In the genomic region with DNA sequence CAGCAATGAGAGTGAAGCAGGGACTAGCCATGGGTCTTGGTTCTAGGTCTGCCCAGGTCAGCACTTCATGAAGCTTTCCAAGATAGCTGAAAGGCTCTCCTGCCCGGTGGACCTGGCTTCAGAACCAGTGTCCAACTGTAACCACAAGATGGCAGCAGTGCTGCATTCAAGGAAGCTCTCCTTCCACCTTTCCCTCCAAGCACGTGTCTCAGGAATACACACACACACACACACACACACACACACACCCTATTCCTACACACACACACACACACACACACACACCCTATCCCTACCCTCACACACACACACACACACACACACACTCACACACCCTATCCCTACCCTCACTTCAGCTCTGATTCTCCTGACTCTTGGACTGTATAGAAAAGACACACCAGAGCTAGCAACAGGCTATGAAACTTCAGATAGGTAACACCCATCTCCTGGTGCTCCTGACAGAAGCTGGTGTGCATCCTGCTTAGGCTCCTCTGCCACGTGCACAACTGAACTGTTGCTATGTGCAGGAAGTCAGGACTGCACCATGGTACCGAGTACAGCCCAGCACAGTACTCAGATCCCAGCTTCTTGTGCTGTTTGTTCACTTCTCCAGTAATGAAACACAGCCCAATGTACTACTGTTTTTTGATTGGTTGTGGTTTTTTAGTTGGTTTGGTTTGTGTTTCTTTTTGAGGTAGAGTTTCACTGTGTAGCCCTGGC, we compare ENCODE assay signal across 8 mouse cellular contexts. TPM values are rescaled to one million over a fixed set of nuclear protein-coding genes. Genes with fewer than 3 reads are reported as not detected.
A peak's percentile ranks its signal among the peaks of the same experiment; 100 is the strongest.
DNase-seq lines count a peak whose midpoint lies in the region; ATAC-seq and TF ChIP-seq lines count a peak whose summit lies in the region.

No protein-coding gene starts in this region.

- peak; percentile 68 to 70 for DNase-seq in B cell, adult 2 months
- peak; percentile 84 for DNase-seq in liver
- peak; percentile 76 to 86 for DNase-seq in spleen, postnatal 4 days (ENCODE audit: low spot score in 2 of 2)

- 27% methylated on average over 4 of the region's 4 CpGs for WGBS in heart, embryonic 12.5 days
- whole genome bisulfite sequencing in kidney, embryonic 16.5 days: 29% methylated on average over 4 of the region's 4 CpGs

- H3K27me3 ChIP-seq in heart, embryonic 12.5 days (replicated peaks): no peaks in the 10 kb centered on the region
- H3K27me3 ChIP-seq in kidney, embryonic 16.5 days (ENCODE audit: insufficient read depth, low read length): no peaks in the 10 kb centered on the region
- no peaks in the 10 kb centered on the region for H3K27me3 ChIP-seq in myocyte (ENCODE audit: control insufficient read depth, insufficient read depth, insufficient read length)

- no peaks in the 10 kb centered on the region for H3K79me2 ChIP-seq in myocyte (ENCODE audit: control insufficient read depth, insufficient read depth)

- H3K4me1 ChIP-seq in bone marrow macrophage, adult 2 months (ENCODE audit: control insufficient read depth, insufficient read depth, low read length): peaks cover 12% of the 10 kb centered on the region
- H3K4me1 ChIP-seq in embryonic fibroblast, embryonic 13.5 days (ENCODE audit: control insufficient read depth, insufficient read depth, low read length): no peaks in the 10 kb centered on the region
- H3K4me1 ChIP-seq in heart, embryonic 12.5 days (replicated peaks): no peaks in the 10 kb centered on the region
- no peaks in the 10 kb centered on the region for H3K4me1 ChIP-seq in kidney, embryonic 16.5 days (ENCODE audit: insufficient read depth, low read length)

- peak; percentile 74 for ATAC-seq in heart, embryonic 12.5 days (ENCODE audit: insufficient number of reproducible peaks, low FRiP score)
- ATAC-seq in kidney, embryonic 16.5 days (ENCODE audit: low FRiP score, low TSS enrichment): peak; percentile 79

- no peak overlapping the region for H3K4me2 ChIP-seq in heart, embryonic 12.5 days
- no peak overlapping the region for H3K4me2 ChIP-seq in kidney, embryonic 16.5 days (replicated peaks; ENCODE audit: low read depth, low read length)
- H3K4me2 ChIP-seq in myocyte (ENCODE audit: low read depth): no peak overlapping the region

- peak; percentile 77 for TF ChIP-seq CTCF in bone marrow macrophage, adult 2 months (IDR thresholded peaks at IDR 0.05; ENCODE audit: low read depth, low read length)
- peak; percentile 97 for TF ChIP-seq CTCF in embryonic fibroblast, embryonic 13.5 days (IDR thresholded peaks at IDR 0.05; ENCODE audit: borderline replicate concordance, insufficient read depth, low read length)

- H3K27ac ChIP-seq in bone marrow macrophage, adult 2 months (ENCODE audit: insufficient read depth, low read depth, low read length): no peak overlapping the region
- no peak overlapping the region for H3K27ac ChIP-seq in embryonic fibroblast, embryonic 13.5 days (ENCODE audit: insufficient read depth, low read length)
- H3K27ac ChIP-seq in heart, embryonic 12.5 days (ENCODE audit: poor library complexity, severe bottlenecking): no peak overlapping the region
- no peak overlapping the region for H3K27ac ChIP-seq in kidney, embryonic 16.5 days (ENCODE audit: low read length)

- no peak overlapping the region for H3K4me3 ChIP-seq in bone marrow macrophage, adult 2 months (ENCODE audit: insufficient read depth, low read length)
- no peak overlapping the region for H3K4me3 ChIP-seq in embryonic fibroblast, embryonic 13.5 days (ENCODE audit: insufficient read depth, low read length)
- no peak overlapping the region for H3K4me3 ChIP-seq in heart, embryonic 12.5 days
- no peak overlapping the region for H3K4me3 ChIP-seq in kidney, embryonic 16.5 days (ENCODE audit: low read length)
- no peak overlapping the region for H3K4me3 ChIP-seq in myocyte

- H3K9me3 ChIP-seq in heart, embryonic 12.5 days (replicated peaks): no peaks in the 10 kb centered on the region
- H3K9me3 ChIP-seq in kidney, embryonic 16.5 days (ENCODE audit: low read length): no peaks in the 10 kb centered on the region

- no peak overlapping the region for H3K9ac ChIP-seq in heart, embryonic 12.5 days
- no peak overlapping the region for H3K9ac ChIP-seq in kidney, embryonic 16.5 days (replicated peaks; ENCODE audit: low read length)

- H3K36me3 ChIP-seq in heart, embryonic 12.5 days: peaks cover 13% of the 10 kb centered on the region; the same call in 1 of the 2 replicates
- 0 out of 2 replicates have a peak, but pooled peaks cover 5% of the 10 kb centered on the region for H3K36me3 ChIP-seq in kidney, embryonic 16.5 days (ENCODE audit: insufficient read depth, low read length)
- H3K36me3 ChIP-seq in myocyte (ENCODE audit: control insufficient read depth, insufficient read depth): no peaks in the 10 kb centered on the region

- TF ChIP-seq POLR2A in bone marrow macrophage, adult 2 months (IDR thresholded peaks at IDR 0.05; ENCODE audit: borderline replicate concordance, low read depth, low read length): no peak
- TF ChIP-seq POLR2A in embryonic fibroblast, embryonic 13.5 days (IDR thresholded peaks at IDR 0.05; ENCODE audit: low read depth, low read length): no peak; the same call in 1 of the 2 replicates
- TF ChIP-seq POLR2A in myocyte (IDR thresholded peaks at IDR 0.05; ENCODE audit: insufficient read length, low read depth): no peak

- H3ac ChIP-seq in myocyte (ENCODE audit: control insufficient read depth, insufficient read length): no peak overlapping the region

TF ChIP-seq in myocyte, 11 proteins besides CTCF, POLR2A, EP300 and RAD21:
- TF ChIP-seq MYOG (IDR thresholded peaks at IDR 0.05; ENCODE audit: control insufficient read depth in 1 of 3, insufficient read depth in 1 of 3, insufficient read length in 2 of 3, low read depth in 2 of 3) (no peak), POLR2AphosphoS2 (IDR thresholded peaks at IDR 0.05; ENCODE audit: insufficient read length, low read depth) (peak; percentile 77)

RNA-seq across cellular contexts. Expression of gene Hmox1, which starts 21.6 kb away (rescaled TPM):
- 346 and 386 TPM in 2 replicates for polyA plus RNA-seq in bone marrow macrophage, adult 2 months (2012; ENCODE audit: insufficient read depth, insufficient read length, missing spikeins)
- polyA plus RNA-seq in embryonic fibroblast, embryonic 13.5 days (2011; ENCODE audit: insufficient read length, low read depth, missing spikeins): 159 and 170 TPM in 2 replicates
- polyA plus RNA-seq in heart, embryonic 12.5 days (2016; fragmentation: Nextera tagmentation; extraction: Ambion mirVana): 20.0 and 20.1 TPM in 2 replicates
- polyA plus RNA-seq in kidney, embryonic 16.5 days (2015; fragmentation: Nextera tagmentation; extraction: Ambion mirVana): 51.6 and 56.2 TPM in 2 replicates
- 89.7 TPM for polyA plus RNA-seq in myocyte (2012; fragmentation: generic; extraction: Trizol)

RNA-seq across cellular contexts. Expression of gene Mcm5, which starts 37.6 kb away (rescaled TPM):
- 27.5 and 28.1 TPM in 2 replicates for polyA plus RNA-seq in bone marrow macrophage, adult 2 months (2012; ENCODE audit: insufficient read depth, insufficient read length, missing spikeins)
- polyA plus RNA-seq in embryonic fibroblast, embryonic 13.5 days (2011; ENCODE audit: insufficient read length, low read depth, missing spikeins): 35.8 and 45.6 TPM in 2 replicates
- 102 and 103 TPM in 2 replicates for polyA plus RNA-seq in heart, embryonic 12.5 days (2016; fragmentation: Nextera tagmentation; extraction: Ambion mirVana)
- 189 and 191 TPM in 2 replicates for polyA plus RNA-seq in kidney, embryonic 16.5 days (2015; fragmentation: Nextera tagmentation; extraction: Ambion mirVana)
- 32.3 TPM for polyA plus RNA-seq in myocyte (2012; fragmentation: generic; extraction: Trizol)

RNA-seq across cellular contexts. Expression of gene Tom1, which starts 38.3 kb away (rescaled TPM):
- 43.3 and 44.6 TPM in 2 replicates for polyA plus RNA-seq in bone marrow macrophage, adult 2 months (2012; ENCODE audit: insufficient read depth, insufficient read length, missing spikeins)
- 21.4 and 25.4 TPM in 2 replicates for polyA plus RNA-seq in embryonic fibroblast, embryonic 13.5 days (2011; ENCODE audit: insufficient read length, low read depth, missing spikeins)
- 39.3 and 39.8 TPM in 2 replicates for polyA plus RNA-seq in heart, embryonic 12.5 days (2016; fragmentation: Nextera tagmentation; extraction: Ambion mirVana)
- 33.8 and 35.7 TPM in 2 replicates for polyA plus RNA-seq in kidney, embryonic 16.5 days (2015; fragmentation: Nextera tagmentation; extraction: Ambion mirVana)
- polyA plus RNA-seq in myocyte (2012; fragmentation: generic; extraction: Trizol): 84.2 TPM
